Mouse (Mus musculus): ENCODE measurements at regions not wholly inside any gene's neighbourhood (a gene's known extent, or its start where the extent isn't known, plus 50 kb on each side); places are given as distances from the start of the nearest gene placed in this dataset.

- no peak overlapping the region for H3K27ac ChIP-seq (ENCODE audit: insufficient read depth, low read depth, low read length)
- TF ChIP-seq POLR2A (IDR thresholded peaks at IDR 0.05; ENCODE audit: borderline replicate concordance, low read depth, low read length) (no peak), CTCF (IDR thresholded peaks at IDR 0.05; ENCODE audit: low read depth, low read length) (no peak)
- H3K4me3 ChIP-seq (ENCODE audit: insufficient read depth, low read length) = no peak overlapping the region
- no peaks in the 10 kb centered on the region for H3K4me1 ChIP-seq (ENCODE audit: control insufficient read depth, insufficient read depth, low read length)
Measured at GRCm38 (mm10) chr12:99039497-99040322, 119.3 kb downstream of the Ttc8 start.

GRCm38 (mm10) chr12:99041606-99042005 is 121.2 kb downstream of the Ttc8 start:
- no peak for TF ChIP-seq CTCF (IDR thresholded peaks at IDR 0.05; ENCODE audit: low read depth, low read length)
- TF ChIP-seq POLR2A (IDR thresholded peaks at IDR 0.05; ENCODE audit: borderline replicate concordance, low read depth, low read length) = no peak
- Histone ChIP-seq H3K27ac (ENCODE audit: insufficient read depth, low read depth, low read length) (no peak overlapping the region), H3K4me3 (ENCODE audit: insufficient read depth, low read length) (no peak overlapping the region), H3K4me1 (ENCODE audit: control insufficient read depth, insufficient read depth, low read length) (no peaks in the 10 kb centered on the region)

GRCm38 (mm10) chr12:99042918-99043862 is 122.8 kb downstream of the Ttc8 start:
- Histone ChIP-seq H3K27ac (ENCODE audit: insufficient read depth, low read depth, low read length) (no peak overlapping the region), H3K4me1 (ENCODE audit: control insufficient read depth, insufficient read depth, low read length) (no peaks in the 10 kb centered on the region), H3K4me3 (ENCODE audit: insufficient read depth, low read length) (no peak overlapping the region)
- no peak for TF ChIP-seq POLR2A (IDR thresholded peaks at IDR 0.05; ENCODE audit: borderline replicate concordance, low read depth, low read length)
- TF ChIP-seq CTCF (IDR thresholded peaks at IDR 0.05; ENCODE audit: low read depth, low read length) = no peak

- TF ChIP-seq CTCF (IDR thresholded peaks at IDR 0.05; ENCODE audit: low read depth, low read length) = no peak
- TF ChIP-seq POLR2A (IDR thresholded peaks at IDR 0.05; ENCODE audit: borderline replicate concordance, low read depth, low read length) = no peak
- Histone ChIP-seq H3K4me1 (ENCODE audit: control insufficient read depth, insufficient read depth, low read length) (no peaks in the 10 kb centered on the region), H3K4me3 (ENCODE audit: insufficient read depth, low read length) (no peak overlapping the region), H3K27ac (ENCODE audit: insufficient read depth, low read depth, low read length) (no peak overlapping the region)
Measured at GRCm38 (mm10) chr12:99044477-99044876, 124.1 kb downstream of the Ttc8 start.

- Histone ChIP-seq H3K27ac (ENCODE audit: insufficient read depth, low read depth, low read length) (no peak overlapping the region), H3K4me3 (ENCODE audit: insufficient read depth, low read length) (no peak overlapping the region), H3K4me1 (ENCODE audit: control insufficient read depth, insufficient read depth, low read length) (no peaks in the 10 kb centered on the region)
- TF ChIP-seq POLR2A (IDR thresholded peaks at IDR 0.05; ENCODE audit: borderline replicate concordance, low read depth, low read length) (no peak), CTCF (IDR thresholded peaks at IDR 0.05; ENCODE audit: low read depth, low read length) (no peak)
Measured at GRCm38 (mm10) chr12:99050426-99050825, 130.1 kb downstream of the Ttc8 start.

- no peak for TF ChIP-seq POLR2A (IDR thresholded peaks at IDR 0.05; ENCODE audit: borderline replicate concordance, low read depth, low read length)
- no peak for TF ChIP-seq CTCF (IDR thresholded peaks at IDR 0.05; ENCODE audit: low read depth, low read length)
- H3K4me3 ChIP-seq (ENCODE audit: insufficient read depth, low read length) = no peak overlapping the region
- no peaks in the 10 kb centered on the region for H3K4me1 ChIP-seq (ENCODE audit: control insufficient read depth, insufficient read depth, low read length)
- H3K27ac ChIP-seq (ENCODE audit: insufficient read depth, low read depth, low read length) = no peak overlapping the region
Measured at GRCm38 (mm10) chr12:99052599-99052998, 132.2 kb downstream of the Ttc8 start.

- no peak overlapping the region for H3K4me3 ChIP-seq (ENCODE audit: insufficient read depth, low read length)
- no peak for TF ChIP-seq POLR2A (IDR thresholded peaks at IDR 0.05; ENCODE audit: borderline replicate concordance, low read depth, low read length)
- TF ChIP-seq CTCF (IDR thresholded peaks at IDR 0.05; ENCODE audit: low read depth, low read length) = no peak
- H3K4me1 ChIP-seq (ENCODE audit: control insufficient read depth, insufficient read depth, low read length) = no peaks in the 10 kb centered on the region
- no peak overlapping the region for H3K27ac ChIP-seq (ENCODE audit: insufficient read depth, low read depth, low read length)
Measured at GRCm38 (mm10) chr12:99057521-99057920, 137.1 kb downstream of the Ttc8 start.

- no peak overlapping the region for H3K27ac ChIP-seq (ENCODE audit: insufficient read depth, low read depth, low read length)
- TF ChIP-seq CTCF (IDR thresholded peaks at IDR 0.05; ENCODE audit: low read depth, low read length) (no peak), POLR2A (IDR thresholded peaks at IDR 0.05; ENCODE audit: borderline replicate concordance, low read depth, low read length) (no peak)
- no peak overlapping the region for H3K4me3 ChIP-seq (ENCODE audit: insufficient read depth, low read length)
- no peaks in the 10 kb centered on the region for H3K4me1 ChIP-seq (ENCODE audit: control insufficient read depth, insufficient read depth, low read length)
Measured at GRCm38 (mm10) chr12:99058916-99059315, 138.5 kb downstream of the Ttc8 start.

- no peak overlapping the region for H3K4me3 ChIP-seq (ENCODE audit: insufficient read depth, low read length)
- TF ChIP-seq CTCF (IDR thresholded peaks at IDR 0.05; ENCODE audit: low read depth, low read length) = no peak
- H3K27ac ChIP-seq (ENCODE audit: insufficient read depth, low read depth, low read length) = no peak overlapping the region
- no peaks in the 10 kb centered on the region for H3K4me1 ChIP-seq (ENCODE audit: control insufficient read depth, insufficient read depth, low read length)
Measured at GRCm38 (mm10) chr12:99059491-99059890, 139.1 kb downstream of the Ttc8 start.

GRCm38 (mm10) chr12:99060702-99061101 is 140.3 kb downstream of the Ttc8 start:
- TF ChIP-seq CTCF (IDR thresholded peaks at IDR 0.05; ENCODE audit: low read depth, low read length) (no peak), POLR2A (IDR thresholded peaks at IDR 0.05; ENCODE audit: borderline replicate concordance, low read depth, low read length) (no peak)
- Histone ChIP-seq H3K27ac (ENCODE audit: insufficient read depth, low read depth, low read length) (no peak overlapping the region), H3K4me1 (ENCODE audit: control insufficient read depth, insufficient read depth, low read length) (no peaks in the 10 kb centered on the region), H3K4me3 (ENCODE audit: insufficient read depth, low read length) (no peak overlapping the region)

Measured in bone marrow macrophage, adult 2 months (primary cell).